24 mouse cellular contexts compared by ENCODE assay signal in genomic region chr7:136002382-136002781, GRCm38 (mm10).
DNase-seq lines count a peak whose midpoint lies in the region; ATAC-seq and TF ChIP-seq lines count a peak whose summit lies in the region.
"Had no signal": no experiment of that assay in that cellular context is flagged by ENCODE, and none has a peak within 500 bp of the region (broad histone marks: within the 10 kb centered on the region; RNA-seq: fewer than 3 reads in every experiment).

No protein-coding gene starts in this region.

- no peaks in the 10 kb centered on the region for H3K9me3 ChIP-seq in embryonic facial prominence, embryonic 15.5 days (replicated peaks)
- H3K9me3 ChIP-seq in limb, embryonic 14.5 days (ENCODE audit: control insufficient read depth, low read length), result no peaks in the 10 kb centered on the region
- H3K9me3 ChIP-seq in forebrain, embryonic 14.5 days (replicated peaks; ENCODE audit: control insufficient read depth, low read length), result no peaks in the 10 kb centered on the region
- H3K9me3 ChIP-seq: forebrain, embryonic 12.5 days; heart, embryonic 13.5 days; lung, embryonic 15.5 days; stomach, embryonic 15.5 days had no signal

- no peak for TF ChIP-seq POLR2A in limb, embryonic 14.5 days (IDR thresholded peaks at IDR 0.05; ENCODE audit: borderline replicate concordance, extremely low read depth, insufficient read depth, insufficient read length)

- intact Hi-C loops in gastrocnemius, postnatal 14 days (cut with DNase I; ENCODE audit: low total_unique reads), result no loop called here

- peaks cover 40% of the 10 kb centered on the region for H3K4me1 ChIP-seq in embryonic facial prominence, embryonic 15.5 days
- H3K4me1 ChIP-seq in limb, embryonic 14.5 days (ENCODE audit: control insufficient read depth, insufficient read depth, low read length), result peaks cover 39% of the 10 kb centered on the region
- H3K4me1 ChIP-seq in forebrain, embryonic 14.5 days (ENCODE audit: control insufficient read depth, insufficient read depth, low read length), result 0 out of 2 replicates have a peak, but pooled peaks cover under 1% of the 10 kb centered on the region
- H3K4me1 ChIP-seq: forebrain, embryonic 12.5 days; lung, embryonic 15.5 days; stomach, embryonic 15.5 days had no signal

- peak overlapping the region; percentile 4; the same call in 1 of the 2 replicates for H3K4me2 ChIP-seq in embryonic facial prominence, embryonic 15.5 days (replicated peaks)
- peak overlapping the region; percentile 28 for H3K4me2 ChIP-seq in limb, embryonic 14.5 days (replicated peaks; ENCODE audit: low read depth, low read length, severe bottlenecking)
- H3K4me2 ChIP-seq in forebrain, embryonic 14.5 days (ENCODE audit: low read length), result no peak overlapping the region
- H3K4me2 ChIP-seq: forebrain, embryonic 12.5 days; heart, embryonic 13.5 days; lung, embryonic 15.5 days; midbrain, embryonic 11.5 days; stomach, embryonic 15.5 days had no signal

- no peak for ATAC-seq in embryonic facial prominence, embryonic 15.5 days (ENCODE audit: insufficient number of reproducible peaks, low FRiP score, low TSS enrichment, low read depth)
- peak; percentile 70 for ATAC-seq in limb, embryonic 14.5 days (ENCODE audit: low FRiP score, low read depth)
- ATAC-seq in forebrain, embryonic 14.5 days, result no peak
- ATAC-seq: CD4-positive, CD25-positive, alpha-beta regulatory T cell, adult 4 months; hindbrain, embryonic 16.5 days; intestine, postnatal 0 days had no signal

- H3K27me3 ChIP-seq in embryonic facial prominence, embryonic 15.5 days, result 0 out of 2 replicates have a peak, but pooled peaks cover 3% of the 10 kb centered on the region
- 0 out of 2 replicates have a peak, but pooled peaks cover under 1% of the 10 kb centered on the region for H3K27me3 ChIP-seq in limb, embryonic 14.5 days (ENCODE audit: control insufficient read depth, insufficient read depth, low read length)
- H3K27me3 ChIP-seq in forebrain, embryonic 14.5 days (replicated peaks; ENCODE audit: control insufficient read depth, insufficient read depth, low read length), result no peaks in the 10 kb centered on the region
- H3K27me3 ChIP-seq: forebrain, embryonic 12.5 days; stomach, embryonic 15.5 days had no signal

- H3K4me3 ChIP-seq in embryonic facial prominence, embryonic 15.5 days (replicated peaks), result no peak overlapping the region
- H3K4me3 ChIP-seq in limb, embryonic 14.5 days (replicated peaks; ENCODE audit: low read length), result no peak overlapping the region
- H3K4me3 ChIP-seq in forebrain, embryonic 14.5 days (ENCODE audit: low read depth, low read length), result no peak overlapping the region
- H3K4me3 ChIP-seq: forebrain, embryonic 12.5 days; heart, embryonic 13.5 days; lung, embryonic 15.5 days; stomach, embryonic 15.5 days had no signal

- DNase-seq in gastrocnemius, adult 18-20 months (ENCODE audit: low spot score), result peak; percentile 9
- DNase-seq in gastrocnemius, postnatal 14 days, result no peak
- peak; percentile 68 for DNase-seq in embryo, embryonic 11 days
- peak; percentile 85 for DNase-seq in limb, embryonic 14.5 days (ENCODE audit: low spot score)
- no peak for DNase-seq in layer of hippocampus, adult 8-10 months (ENCODE audit: low spot score in 2 of 2)
- no peak for DNase-seq in right cerebral cortex, postnatal 14 days
- DNase-seq in forebrain, embryonic 14.5 days (ENCODE audit: low spot score), result no peak
- DNase-seq: adrenal gland, postnatal 14 days; cerebellum, postnatal 14 days; heart, adult 11 months; layer of hippocampus, postnatal 36 days; thymus, adult 2 months had no signal

- no peaks in the 10 kb centered on the region for H3K36me3 ChIP-seq in embryonic facial prominence, embryonic 15.5 days
- no peaks in the 10 kb centered on the region for H3K36me3 ChIP-seq in limb, embryonic 14.5 days (ENCODE audit: control insufficient read depth, insufficient read depth, low read length)
- H3K36me3 ChIP-seq in forebrain, embryonic 14.5 days (ENCODE audit: control insufficient read depth, insufficient read depth, low read length), result no peaks in the 10 kb centered on the region
- H3K36me3 ChIP-seq: forebrain, embryonic 12.5 days; heart, embryonic 13.5 days; lung, embryonic 15.5 days; stomach, embryonic 15.5 days had no signal

- H3K9ac ChIP-seq in embryonic facial prominence, embryonic 15.5 days, result no peak overlapping the region
- H3K9ac ChIP-seq in limb, embryonic 14.5 days (ENCODE audit: low read depth, low read length, severe bottlenecking), result no peak overlapping the region
- no peak overlapping the region for H3K9ac ChIP-seq in forebrain, embryonic 14.5 days (ENCODE audit: low read length)
- H3K9ac ChIP-seq: forebrain, embryonic 12.5 days; heart, embryonic 13.5 days; liver, embryonic 14.5 days; lung, embryonic 15.5 days; stomach, embryonic 15.5 days had no signal

- H3K27ac ChIP-seq in embryonic facial prominence, embryonic 15.5 days (replicated peaks), result peak overlapping the region; percentile 24; the same call in 1 of the 2 replicates
- 0 out of 2 replicates have a peak overlapping the region, but pooled peaks have one; percentile 53 for H3K27ac ChIP-seq in limb, embryonic 14.5 days (replicated peaks; ENCODE audit: low read depth, low read length)
- no peak overlapping the region for H3K27ac ChIP-seq in forebrain, embryonic 14.5 days (ENCODE audit: low read depth, low read length)
- H3K27ac ChIP-seq: forebrain, embryonic 12.5 days; heart, embryonic 13.5 days; kidney, postnatal 0 days; liver, embryonic 14.5 days; lung, embryonic 15.5 days; macrophage; stomach, embryonic 15.5 days had no signal

- 25% methylated on average over 8 of the region's 8 CpGs for WGBS in embryonic facial prominence, embryonic 15.5 days
- WGBS in limb, embryonic 14.5 days, result 13% methylated on average over 8 of the region's 8 CpGs
- 84% methylated on average over 8 of the region's 8 CpGs for WGBS in forebrain, embryonic 14.5 days

Comparison
In these comparisons a context has a peak if more than half of its experiments do, and no peak if none do; other contexts are left out.
1. DNase-seq: peak in gastrocnemius, adult 18-20 months (single experiment), embryo, embryonic 11 days (single experiment) and limb, embryonic 14.5 days (single experiment); none in gastrocnemius, postnatal 14 days (single experiment), layer of hippocampus, adult 8-10 months (0 of 2), right cerebral cortex, postnatal 14 days (single experiment) and forebrain, embryonic 14.5 days (single experiment).